Mouse (Mus musculus) NIH3T3 (cell line): ENCODE data around the gene DXBay18.
"Not testable (repeated sequence)": the region's sequence is repeated elsewhere in the genome, so short reads cannot be mapped to it uniquely, and the experiment has no call there.

Experiments used
- DNase-seq: peaks from one replicate; pipeline ENCODE4 v3.0.0-alpha.2; 2012; ENCODE audit warnings: low read depth

DXBay18 gene

GRCm38 (mm10) chrX:73149350-73149749, at the start of gene DXBay18:
Gene DXBay18, minus strand, starts transcription at chrX:73149450.
- not testable (repeated sequence) for DNase-seq

- DNase-seq = not testable (repeated sequence)
Measured at GRCm38 (mm10) chrX:73191934-73192333, 42.7 kb upstream of the DXBay18 start, which contains the start of gene Xlr3b. Gene Xlr3b, plus strand, starts transcription at chrX:73192207.

GRCm38 (mm10) chrX:73176889-73177288, 27.6 kb upstream of the DXBay18 start, which contains the start of gene Spin2d:
Gene Spin2d, minus strand, starts transcription at chrX:73176989.
- not testable (repeated sequence) for DNase-seq

- not testable (repeated sequence) for DNase-seq
Measured at GRCm38 (mm10) chrX:73148496-73148895, 754 bp downstream of the DXBay18 start, which contains the start of gene Xlr5b. Gene Xlr5b, plus strand, starts transcription at chrX:73148796.

GRCm38 (mm10) chrX:73143218-73143618, 6.0 kb downstream of the DXBay18 start:
- not testable (repeated sequence) for DNase-seq

- not testable (repeated sequence) for DNase-seq
Measured at GRCm38 (mm10) chrX:73122859-73123829, 26.1 kb downstream of the DXBay18 start.

- not testable (repeated sequence) for DNase-seq
Measured at GRCm38 (mm10) chrX:73116747-73117146, 32.5 kb downstream of the DXBay18 start, which contains the start of gene Gm14685. Gene Gm14685, plus strand, starts transcription at chrX:73117047.

- DNase-seq = peak; percentile 1
Measured at GRCm38 (mm10) chrX:73096941-73097508, 52.2 kb downstream of the DXBay18 start, which contains the start of gene Xlr3a. Gene Xlr3a, minus strand, starts transcription at chrX:73097095.
